Mouse (Mus musculus) CH12.LX (cell line): Measurements from ENCODE around the gene Mrtfa.

Experiments used
- CTCF ChIP-seq, 2 experiments: IDR thresholded peaks in 1 of 2; conservative IDR thresholded peaks in 1 of 2; 2 replicates each; pipeline ENCODE4 v1.5.1; 2011 to 2012; ENCODE audit warnings: low read depth in 2 of 2, low read length in 2 of 2, improper control_type of control experiment in 1 of 2, inconsistent platforms in 1 of 2, mild to moderate bottlenecking in 1 of 2, moderate library complexity in 1 of 2
- EP300 ChIP-seq: IDR thresholded peaks from 2 replicates; pipeline ENCODE4 v1.6.1; 2011; ENCODE audit warnings: low read length, improper control_type of control experiment
- ETS1 ChIP-seq: conservative IDR thresholded peaks from 2 replicates; pipeline ENCODE4 v1.6.1; 2012; ENCODE audit warnings: low read depth, mild to moderate bottlenecking, inconsistent platforms, low read length, improper control_type of control experiment, moderate library complexity
- MAFK ChIP-seq: IDR thresholded peaks from 2 replicates; pipeline ENCODE4 v1.6.1; 2011; ENCODE audit warnings: low read length, improper control_type of control experiment; ENCODE audit not compliant: insufficient replicate concordance
- NELFE ChIP-seq: IDR thresholded peaks from 2 replicates; pipeline ENCODE4 v1.6.1; 2011; ENCODE audit warnings: low read depth, low read length, improper control_type of control experiment
- RCOR1 ChIP-seq: conservative IDR thresholded peaks from 2 replicates; pipeline ENCODE4 v1.6.1; 2012; ENCODE audit warnings: low read depth, mild to moderate bottlenecking, inconsistent platforms, low read length, improper control_type of control experiment
- ZNF384 ChIP-seq: IDR thresholded peaks from 2 replicates; pipeline ENCODE4 v1.6.1; 2012; ENCODE audit warnings: low read depth, low read length, improper control_type of control experiment, inconsistent platforms

GRCm38 (mm10) chr15:81128155-81128838 lies 62.3 kb downstream of the Mrtfa start:
- no peak for TF ChIP-seq ETS1
- no peak for TF ChIP-seq ZNF384
- TF ChIP-seq NELFE: no peak
- TF ChIP-seq RCOR1: no peak
- TF ChIP-seq EP300: no peak
- no peak for TF ChIP-seq MAFK
- no peak for TF ChIP-seq CTCF (conservative IDR thresholded peaks at IDR 0.05 in 1 of 2, IDR thresholded peaks at IDR 0.05 in 1 of 2; ENCODE audit: low read depth in 2 of 2, low read length in 2 of 2)
